Mouse (Mus musculus) embryonic fibroblast, embryonic 13.5 days (primary cell): ENCODE measurements around the gene Ndufab1. TPM values are rescaled to one million over a fixed set of nuclear protein-coding genes. Genes with fewer than 3 reads are reported as not detected.

Experiments used
- H3K27ac ChIP-seq: 2 replicates; pipeline ENCODE4 v1.5.1; 2012; ENCODE audit warnings: low read length, control low read depth, inconsistent platforms; ENCODE audit not compliant: insufficient read depth
- H3K4me1 ChIP-seq: 2 replicates; pipeline ENCODE4 v1.6.1; 2011; ENCODE audit warnings: low read length; ENCODE audit not compliant: control insufficient read depth, insufficient read depth
- H3K4me3 ChIP-seq: 2 replicates; pipeline ENCODE4 v1.5.1; 2011; ENCODE audit warnings: mild to moderate bottlenecking, control low read depth, low read length; ENCODE audit not compliant: insufficient read depth
- CTCF ChIP-seq: IDR thresholded peaks from 2 replicates; pipeline ENCODE4 v1.5.1; 2011; ENCODE audit warnings: mild to moderate bottlenecking, control low read depth, low read length, moderate library complexity, borderline replicate concordance; ENCODE audit not compliant: insufficient read depth
- POLR2A ChIP-seq: IDR thresholded peaks from 2 replicates; pipeline ENCODE4 v1.6.1; 2011; ENCODE audit warnings: low read depth, mild to moderate bottlenecking, control low read depth, low read length, moderate library complexity
- polyA plus RNA-seq: library from polyadenylated mRNA; stranded (reverse); fragments of >200 nt; gene quantifications from 2 replicates; pipeline ENCODE4 v1.2.4, GENCODE M21; 2011; ENCODE audit warnings: low read depth; ENCODE audit not compliant: missing spikeins, insufficient read length

Ndufab1 gene
- polyA plus RNA-seq: 137 and 149 TPM in 2 replicates

- Histone ChIP-seq H3K4me3 (peak within 1 kb of the TSS; percentile 99), H3K27ac (no peak within 1 kb of the TSS), H3K4me1 (peaks cover 6% of the 10 kb centered on the region)
- TF ChIP-seq CTCF (peak; percentile 41; the same call in 1 of the 2 replicates), POLR2A (peak; percentile 61)
Measured at GRCm38 (mm10) chr7:122101747-122102244, at the start of gene Ndufab1. Gene Ndufab1 (minus strand): TSS chr7:122101886.

GRCm38 (mm10) chr7:122140991-122141390, 39.3 kb upstream of the Ndufab1 start:
- no peak for TF ChIP-seq POLR2A
- TF ChIP-seq CTCF: no peak
- Histone ChIP-seq H3K27ac (no peak overlapping the region), H3K4me3 (no peak overlapping the region), H3K4me1 (no peaks in the 10 kb centered on the region)

- no peak for TF ChIP-seq CTCF
- no peak for TF ChIP-seq POLR2A
- Histone ChIP-seq H3K27ac (no peak overlapping the region), H3K4me3 (no peak overlapping the region), H3K4me1 (no peaks in the 10 kb centered on the region)
Measured at GRCm38 (mm10) chr7:122138190-122138589, 36.5 kb upstream of the Ndufab1 start.

DNA sequence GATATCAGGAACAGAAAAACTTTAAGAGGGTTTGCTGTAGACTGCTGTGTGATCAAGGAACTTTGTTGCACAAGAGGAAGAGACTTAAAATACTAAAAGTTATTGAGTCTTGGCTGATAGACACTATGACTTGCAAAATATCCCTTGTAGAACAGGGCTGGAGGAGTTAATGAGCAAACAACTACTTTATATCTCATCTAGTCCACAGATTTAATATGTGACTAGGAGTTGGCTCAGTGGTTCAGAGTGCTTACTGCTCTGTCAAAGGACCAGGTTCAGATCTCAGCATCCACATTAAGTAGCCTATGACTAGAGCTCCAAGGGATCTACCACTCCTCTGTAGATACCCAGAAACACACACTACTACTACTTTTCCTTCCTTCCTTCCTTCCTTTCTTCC, 35.4 kb upstream of the Ndufab1 start:
- no peaks in the 10 kb centered on the region for H3K4me1 ChIP-seq
- no peak overlapping the region for H3K27ac ChIP-seq
- H3K4me3 ChIP-seq: no peak overlapping the region
- TF ChIP-seq CTCF (no peak), POLR2A (no peak)

- no peak overlapping the region for H3K4me3 ChIP-seq
- no peak for TF ChIP-seq CTCF
- TF ChIP-seq POLR2A: no peak
- no peak overlapping the region for H3K27ac ChIP-seq
- no peaks in the 10 kb centered on the region for H3K4me1 ChIP-seq
Measured at GRCm38 (mm10) chr7:122135070-122135469, 33.4 kb upstream of the Ndufab1 start.

GRCm38 (mm10) chr7:122133338-122133625, 31.6 kb upstream of the Ndufab1 start:
- no peaks in the 10 kb centered on the region for H3K4me1 ChIP-seq
- H3K27ac ChIP-seq: peak overlapping the region; percentile 17; the same call in 1 of the 2 replicates
- H3K4me3 ChIP-seq: peak overlapping the region; percentile 90
- no peak for TF ChIP-seq CTCF
- TF ChIP-seq POLR2A: no peak

DNA sequence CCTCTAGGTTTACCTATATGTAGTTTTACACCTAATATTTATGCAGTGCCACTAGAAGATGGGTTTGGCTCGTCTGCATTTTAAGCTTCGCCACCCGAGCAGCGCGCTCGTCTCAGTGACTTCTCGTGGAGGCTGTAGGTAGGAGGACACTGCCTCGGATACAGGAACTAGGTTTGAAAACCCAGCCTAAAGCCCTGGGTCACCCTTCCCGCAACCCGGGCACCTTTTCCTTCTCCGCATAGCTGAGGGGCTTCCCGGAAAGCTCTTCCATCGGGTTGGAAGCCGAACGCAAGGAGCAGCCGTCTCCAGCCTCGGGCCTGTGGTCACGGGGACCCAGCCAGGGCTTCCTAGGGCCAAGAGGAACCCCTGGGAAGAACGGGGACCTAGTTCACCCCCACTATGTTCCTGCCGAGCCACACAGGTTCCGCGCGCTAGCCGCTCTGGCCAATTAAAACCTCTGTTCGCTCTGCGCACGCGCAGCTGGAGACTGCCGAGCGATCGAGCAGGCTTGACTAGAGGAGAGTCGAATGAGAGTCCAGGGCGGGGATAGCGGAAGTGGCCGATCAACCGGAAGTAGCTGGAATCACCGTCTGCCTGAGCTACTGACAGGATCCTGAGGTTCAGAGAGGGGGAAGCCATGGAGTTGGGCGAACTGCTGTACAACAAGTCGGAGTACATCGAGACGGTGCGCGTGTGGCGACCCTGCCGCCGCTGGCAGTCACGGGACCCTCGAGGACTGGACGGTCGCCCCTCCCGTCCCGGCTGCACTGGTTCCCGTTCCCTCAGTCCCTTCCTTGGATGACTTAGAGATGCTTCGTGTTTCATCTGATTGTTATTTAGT, 31.0 kb upstream of the Ndufab1 start, which contains the start of the genes Palb2 and Dctn5:
Palb2 (minus strand) TSS at position 489 of the 841 bp plus-strand sequence.
Dctn5 (plus strand) TSS at position 545 of the 841 bp plus-strand sequence.
- TF ChIP-seq CTCF (no peak), POLR2A (peak; percentile 94)
- Histone ChIP-seq H3K4me3 (peak within 1 kb of the TSS; percentile 90), H3K4me1 (no peaks in the 10 kb centered on the region), H3K27ac (peak within 1 kb of the TSS; percentile 17; the same call in 1 of the 2 replicates)

DNA sequence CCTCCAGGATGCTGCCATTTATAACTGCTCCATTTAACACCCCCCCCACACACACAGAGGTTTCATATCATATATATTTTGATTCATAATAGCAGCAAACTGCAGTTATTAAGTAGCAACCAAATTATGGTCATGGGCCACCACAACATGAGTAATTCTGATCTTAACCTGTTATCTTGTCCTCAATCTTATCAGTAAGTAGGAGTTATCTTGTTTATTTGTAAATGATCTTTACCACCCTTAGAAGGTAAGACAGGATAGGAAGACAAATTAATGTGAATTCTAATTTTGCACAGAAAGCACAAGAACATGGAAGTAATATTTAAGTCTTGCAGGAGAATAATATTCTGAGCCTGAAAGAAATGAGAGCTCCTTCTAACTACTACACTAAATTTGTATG, 30.1 kb upstream of the Ndufab1 start:
- Histone ChIP-seq H3K4me1 (no peaks in the 10 kb centered on the region), H3K27ac (no peak overlapping the region), H3K4me3 (no peak overlapping the region)
- no peak for TF ChIP-seq POLR2A
- TF ChIP-seq CTCF: no peak

DNA sequence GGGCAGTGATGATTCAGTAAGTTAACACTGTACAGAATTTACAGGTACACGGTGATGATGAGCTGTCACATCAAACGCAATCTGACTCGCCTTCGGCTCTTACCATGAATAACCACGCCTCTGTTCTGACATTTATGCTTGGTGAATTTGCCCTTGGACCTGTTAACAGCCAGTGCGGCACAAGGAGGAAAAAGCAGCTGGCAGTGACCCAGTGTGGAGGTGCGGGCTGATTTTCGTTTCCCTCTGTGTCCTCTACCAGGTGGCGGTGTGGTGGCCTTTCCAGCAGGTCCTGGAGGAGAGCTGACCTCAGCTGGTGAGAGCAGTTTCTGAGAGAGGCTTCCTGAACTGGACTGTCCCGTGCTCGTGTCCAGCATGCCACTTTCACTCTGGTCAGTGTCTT, 25.3 kb upstream of the Ndufab1 start:
- H3K4me3 ChIP-seq: no peak overlapping the region
- no peaks in the 10 kb centered on the region for H3K4me1 ChIP-seq
- TF ChIP-seq CTCF: no peak
- no peak for TF ChIP-seq POLR2A
- H3K27ac ChIP-seq: no peak overlapping the region

GRCm38 (mm10) chr7:122125636-122126035, 23.9 kb upstream of the Ndufab1 start:
- Histone ChIP-seq H3K4me3 (no peak overlapping the region), H3K27ac (no peak overlapping the region), H3K4me1 (no peaks in the 10 kb centered on the region)
- TF ChIP-seq POLR2A: no peak
- TF ChIP-seq CTCF: no peak

- no peaks in the 10 kb centered on the region for H3K4me1 ChIP-seq
- no peak for TF ChIP-seq POLR2A
- TF ChIP-seq CTCF: no peak
Measured at GRCm38 (mm10) chr7:122123518-122123917, 21.8 kb upstream of the Ndufab1 start.

More at GRCm38 (mm10) chr7:122123518-122123917, 21.8 kb upstream of the Ndufab1 start:
- no peak overlapping the region for H3K27ac ChIP-seq
- H3K4me3 ChIP-seq: no peak overlapping the region
